Mouse (Mus musculus) myocyte (in vitro differentiated cells): ENCODE data around the gene Prr14.

ENCODE experiments used
- CEBPB ChIP-seq: IDR thresholded peaks from 2 replicates; pipeline ENCODE4 v1.6.1; 2011; ENCODE audit warnings: mild to moderate bottlenecking, moderate library complexity; ENCODE audit not compliant: poor library complexity, insufficient read depth, severe bottlenecking
- E2F4 ChIP-seq: IDR thresholded peaks from one replicate; pipeline ENCODE4 v1.6.1; 2011; ENCODE audit warnings: mild to moderate bottlenecking, control low read depth, moderate library complexity; ENCODE audit not compliant: insufficient read depth
- MAX ChIP-seq: IDR thresholded peaks from one replicate; pipeline ENCODE4 v1.6.1; 2011; ENCODE audit warnings: low read depth, mild to moderate bottlenecking, control low read depth
- MYOD1 ChIP-seq, 3 experiments: IDR thresholded peaks; one replicate each; pipeline ENCODE4 v1.6.1; 2011; ENCODE audit warnings: control low read depth in 2 of 3, low read depth in 2 of 3, mild to moderate bottlenecking in 2 of 3, moderate library complexity in 1 of 3; ENCODE audit not compliant: insufficient read length in 2 of 3, control insufficient read depth in 1 of 3
- MYOG ChIP-seq, 3 experiments: IDR thresholded peaks; one replicate each; pipeline ENCODE4 v1.6.1; 2011; ENCODE audit warnings: control low read depth in 2 of 3, low read depth in 2 of 3, mild to moderate bottlenecking in 2 of 3; ENCODE audit not compliant: insufficient read length in 2 of 3, control insufficient read depth in 1 of 3, insufficient read depth in 1 of 3
- POLR2A ChIP-seq: IDR thresholded peaks from one replicate; pipeline ENCODE4 v1.6.1; 2011; ENCODE audit warnings: low read depth, mild to moderate bottlenecking, control low read depth, moderate library complexity; ENCODE audit not compliant: insufficient read length
- POLR2AphosphoS2 ChIP-seq: IDR thresholded peaks from one replicate; pipeline ENCODE4 v1.6.1; 2011; ENCODE audit warnings: low read depth, control low read depth; ENCODE audit not compliant: insufficient read length
- SRF ChIP-seq: IDR thresholded peaks from one replicate; pipeline ENCODE4 v1.6.1; 2011; ENCODE audit warnings: low read depth; ENCODE audit not compliant: control insufficient read depth, insufficient read length
- TCF12 ChIP-seq: IDR thresholded peaks from one replicate; pipeline ENCODE4 v1.6.1; 2011; ENCODE audit warnings: mild to moderate bottlenecking, control low read depth; ENCODE audit not compliant: poor library complexity, insufficient read depth, severe bottlenecking
- USF1 ChIP-seq: IDR thresholded peaks from one replicate; pipeline ENCODE4 v1.6.1; 2011; ENCODE audit warnings: low read depth, mild to moderate bottlenecking, control low read depth, moderate library complexity

DNA sequence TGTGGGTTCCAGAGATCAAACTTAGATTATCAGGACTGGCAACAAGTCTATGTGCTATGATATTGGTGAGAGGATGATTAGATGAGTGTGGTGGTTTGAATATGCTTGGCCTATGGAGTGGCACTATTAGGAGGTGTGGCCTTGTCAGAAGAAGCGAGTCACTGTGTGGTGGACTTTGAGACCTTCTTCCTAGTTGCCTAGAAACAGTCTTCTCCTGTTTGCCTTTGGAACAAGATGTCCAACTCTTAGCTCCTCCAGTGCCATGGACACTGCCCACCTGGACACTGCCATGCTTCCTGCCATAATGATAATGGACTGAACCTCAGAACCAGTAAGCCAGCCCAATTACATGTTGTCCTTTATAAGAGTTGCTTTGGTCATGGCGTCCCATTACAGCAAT lies 33.5 kb upstream of the Prr14 start:
- no peak for TF ChIP-seq POLR2AphosphoS2
- TF ChIP-seq POLR2A, result no peak
- no peak for TF ChIP-seq CEBPB
- no peak for TF ChIP-seq USF1
- no peak for TF ChIP-seq MAX
- no peak for TF ChIP-seq MYOD1 (IDR thresholded peaks at IDR 0.05; ENCODE audit: control insufficient read depth in 1 of 3, insufficient read length in 2 of 3, low read depth in 2 of 3)
- TF ChIP-seq MYOG (IDR thresholded peaks at IDR 0.05; ENCODE audit: control insufficient read depth in 1 of 3, insufficient read depth in 1 of 3, insufficient read length in 2 of 3, low read depth in 2 of 3), result no peak
- no peak for TF ChIP-seq SRF
- no peak for TF ChIP-seq E2F4
- TF ChIP-seq TCF12, result no peak
